Mouse (Mus musculus) adipocyte (in vitro differentiated cells): ENCODE measurements around the gene Stat4.
"Not testable (repeated sequence)": the region's sequence is repeated elsewhere in the genome, so short reads cannot be mapped to it uniquely, and the experiment has no call there.

Source experiments
- DNase-seq: peaks from one replicate; pipeline ENCODE4 v3.0.0-alpha.2; 2016; ENCODE audit warnings: low spot score

The Stat4 gene

DNA sequence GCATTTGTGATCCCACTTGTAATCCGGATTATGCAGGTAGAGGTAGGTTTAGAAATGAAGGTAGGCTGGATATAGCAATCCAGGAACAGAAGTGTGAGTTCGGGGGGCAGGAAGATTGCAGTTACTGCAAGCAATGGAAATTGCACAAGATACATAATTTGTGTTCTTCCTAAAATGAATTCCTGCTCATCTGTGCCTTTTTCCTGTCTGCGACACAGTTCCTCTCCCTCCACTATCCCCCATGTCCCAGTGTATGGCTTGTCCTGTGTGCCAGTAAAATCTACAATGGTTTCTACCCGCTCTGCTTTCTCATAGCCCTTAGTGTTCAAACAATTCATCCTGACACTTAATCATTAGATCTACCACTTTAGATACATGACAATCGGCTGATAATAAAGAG is 41.7 kb downstream of the Stat4 start:
- no peak for DNase-seq

GRCm38 (mm10) chr1:52034816-52035752 is 48.1 kb downstream of the Stat4 start:
- DNase-seq: no peak

DNA sequence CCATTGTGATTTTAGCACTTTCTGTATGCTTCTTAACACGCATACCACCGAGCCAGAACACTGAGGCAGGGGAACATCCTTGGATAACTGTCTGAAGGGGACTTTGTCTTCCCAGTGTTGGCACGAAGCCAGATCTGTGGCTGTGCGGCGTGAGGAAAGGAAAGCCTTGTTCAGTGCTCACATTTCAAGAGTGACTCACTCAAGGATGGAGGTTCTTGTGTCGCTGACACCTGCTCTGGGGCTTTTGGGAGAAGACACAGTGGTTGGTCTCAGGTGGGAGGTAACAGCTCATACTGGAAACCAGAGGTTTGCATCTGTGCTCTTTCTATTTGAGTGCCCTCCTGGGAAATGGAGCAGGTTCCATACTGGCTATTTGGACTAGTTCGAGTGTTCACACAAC is 52.2 kb downstream of the Stat4 start:
- DNase-seq: no peak

DNA sequence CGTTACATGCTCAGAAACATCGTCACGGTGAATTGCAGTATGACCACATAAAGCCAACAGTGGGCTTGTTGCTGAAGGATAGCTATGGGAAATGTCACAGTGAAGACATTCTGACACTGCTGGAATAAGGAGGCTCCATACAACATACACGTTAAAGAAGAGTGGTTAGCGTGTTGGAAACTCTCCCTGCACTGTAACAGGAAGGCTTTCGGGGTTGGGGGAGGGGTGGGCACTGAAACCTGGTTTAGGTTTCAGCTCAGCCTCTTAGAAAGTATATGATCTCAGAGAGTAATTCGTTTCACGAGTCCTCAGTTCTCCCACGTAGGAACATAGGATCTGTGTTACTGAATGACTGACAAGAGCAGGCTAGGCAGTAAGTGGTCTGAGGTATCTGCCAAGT is 52.7 kb downstream of the Stat4 start:
- no peak for DNase-seq

DNA sequence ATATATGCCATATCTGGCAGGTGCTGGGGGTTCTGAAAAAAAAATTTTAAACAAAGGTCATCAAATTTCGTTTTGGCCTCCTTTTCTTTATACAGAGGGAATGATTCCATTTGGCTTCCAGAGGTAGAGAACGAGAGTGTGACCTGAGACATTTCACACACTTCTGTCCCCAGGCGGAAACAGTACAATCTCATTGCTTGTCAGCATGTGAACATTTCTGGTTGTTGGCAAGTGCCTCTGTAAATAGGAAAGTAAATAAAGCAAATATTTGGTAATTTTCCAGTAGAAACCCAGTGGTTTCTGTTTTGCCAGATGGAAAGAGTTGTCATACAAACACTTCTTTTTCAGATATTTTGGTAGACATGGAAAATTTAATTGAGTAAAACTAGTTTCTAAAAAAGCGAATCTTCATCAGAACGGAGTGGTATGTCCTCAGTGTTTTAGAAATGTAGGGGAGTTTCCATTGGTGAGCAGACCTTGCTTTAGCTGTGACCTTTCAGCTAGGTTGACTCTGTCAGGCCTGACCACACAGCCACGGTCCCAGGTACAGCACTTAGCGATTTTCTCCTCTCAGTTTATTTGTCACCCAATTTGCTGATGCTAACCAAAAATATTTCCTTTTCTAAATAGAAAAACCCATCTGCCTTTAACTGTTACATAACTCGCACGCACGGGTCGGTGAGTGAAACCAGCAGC is 53.6 kb downstream of the Stat4 start:
- DNase-seq: peak; percentile 59

DNA sequence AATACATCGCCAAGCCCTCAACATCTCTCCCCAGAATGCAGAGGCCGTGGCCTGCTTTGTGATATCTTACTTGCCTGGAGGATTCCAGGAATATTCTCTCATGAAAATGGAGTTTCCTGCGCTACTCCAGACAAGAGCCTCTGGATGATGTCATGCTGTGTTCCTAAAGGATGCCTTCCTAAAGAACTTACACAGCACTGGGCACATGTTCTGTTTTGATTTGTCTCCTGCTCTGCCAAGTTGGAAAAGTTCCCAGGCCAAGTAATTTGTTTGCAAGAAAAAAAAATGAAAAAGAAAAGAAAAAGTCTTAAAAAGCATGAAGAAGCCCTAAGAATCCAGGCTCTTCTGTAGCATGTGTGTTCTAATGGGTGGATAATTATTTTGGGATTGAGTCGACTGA is 56.2 kb downstream of the Stat4 start:
- DNase-seq: peak; percentile 77

DNA sequence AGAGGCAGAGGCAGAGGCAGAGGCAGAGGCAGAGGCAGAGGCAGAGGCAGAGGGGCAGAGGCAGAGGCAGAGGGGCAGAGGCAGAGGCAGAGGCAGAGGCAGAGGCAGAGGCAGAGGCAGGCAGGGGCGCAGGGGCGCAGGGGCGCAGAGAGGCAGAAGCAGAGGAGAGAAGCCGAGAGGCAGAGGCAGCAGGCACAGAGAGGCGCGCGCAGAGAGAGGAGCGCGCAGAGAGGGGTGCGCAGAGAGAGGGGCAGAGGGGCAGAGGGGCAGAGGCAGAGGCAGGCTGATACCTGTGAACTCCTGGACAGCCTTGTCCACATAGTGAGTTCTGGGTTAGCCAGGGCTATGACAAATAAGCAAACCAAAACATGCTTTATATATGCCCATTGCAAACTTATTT is 59.9 kb downstream of the Stat4 start:
- DNase-seq: not testable (repeated sequence)

DNA sequence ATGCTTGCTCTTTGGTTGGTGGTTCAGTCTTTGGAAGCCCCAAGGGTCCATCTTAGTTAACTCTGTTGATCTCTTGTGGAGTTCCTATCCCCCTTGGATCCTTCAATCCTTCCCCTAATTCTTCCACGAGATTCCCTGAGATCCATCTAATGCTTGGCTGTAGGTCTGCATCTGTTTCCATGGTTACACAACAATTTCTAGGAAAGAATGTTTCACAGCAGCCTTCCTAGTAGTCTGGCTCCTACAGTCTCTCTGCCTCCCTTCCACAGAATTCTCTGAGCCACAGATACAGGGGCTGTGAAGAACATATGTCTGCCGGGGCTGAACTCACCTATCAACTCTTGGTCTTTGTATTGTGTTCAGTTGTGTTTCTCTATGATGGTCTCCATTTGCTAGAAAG is 61.8 kb downstream of the Stat4 start:
- no peak for DNase-seq

DNA sequence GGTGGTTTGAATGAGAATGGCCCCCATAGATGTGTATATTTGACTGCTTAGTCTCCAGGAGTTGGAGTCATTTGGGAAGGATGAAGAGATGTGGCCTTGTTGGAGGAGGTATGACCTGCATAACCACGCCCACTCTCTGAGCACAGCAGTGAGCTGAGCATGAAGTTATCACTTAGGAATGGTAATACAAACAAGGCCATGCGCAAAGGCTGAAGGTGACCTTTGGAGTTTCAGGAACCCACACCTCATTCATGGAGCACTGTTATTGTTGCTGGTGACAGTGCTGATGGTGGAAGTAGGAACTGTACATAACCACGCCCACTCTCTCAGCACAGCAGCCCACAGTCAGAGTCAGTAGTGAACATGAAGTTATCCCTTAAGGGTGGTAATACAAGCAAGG is 62.9 kb downstream of the Stat4 start:
- no peak for DNase-seq

DNA sequence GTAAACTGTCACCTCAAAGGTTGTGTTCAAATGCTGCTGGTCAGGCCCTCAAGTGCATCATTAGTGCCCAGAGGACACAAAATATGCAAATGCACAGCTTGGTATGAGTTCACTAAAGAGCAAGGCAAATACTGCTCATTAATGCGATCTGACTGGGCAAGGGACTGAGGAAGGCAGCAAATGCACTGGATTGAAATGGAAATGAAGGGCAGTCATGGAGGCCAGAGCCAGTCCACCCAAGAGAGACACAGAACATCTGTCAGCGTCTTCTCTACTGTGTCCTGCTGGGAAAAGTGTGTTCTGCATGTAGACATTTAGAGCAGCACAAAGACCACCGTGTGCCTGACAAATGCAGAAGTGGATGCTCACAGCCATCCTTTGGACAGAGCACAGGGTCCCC is 64.6 kb downstream of the Stat4 start:
- no peak for DNase-seq

GRCm38 (mm10) chr1:52052910-52053309 is 66.0 kb downstream of the Stat4 start:
- no peak for DNase-seq

DNA sequence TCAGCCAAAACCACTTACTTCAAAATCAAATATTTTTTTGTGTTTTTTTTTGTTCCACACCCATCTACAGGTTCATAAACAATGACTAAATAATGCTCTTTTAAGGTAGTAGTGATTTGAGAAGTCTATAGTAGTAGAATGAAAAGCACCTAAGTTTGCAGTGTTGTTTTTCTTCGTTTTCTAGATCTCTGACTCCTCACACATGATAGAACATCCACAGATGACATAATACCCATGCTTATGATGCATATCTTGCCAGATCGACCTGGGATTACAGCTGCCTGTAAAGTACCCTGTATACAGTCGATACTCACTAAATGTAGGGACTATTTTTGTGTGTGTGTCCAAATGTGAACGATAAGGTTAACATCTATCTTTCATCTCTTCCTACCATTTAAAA is 69.0 kb downstream of the Stat4 start:
- no peak for DNase-seq

GRCm38 (mm10) chr1:52057153-52057552 is 70.2 kb downstream of the Stat4 start:
- DNase-seq: no peak

GRCm38 (mm10) chr1:52066276-52066675 is 79.3 kb downstream of the Stat4 start:
- DNase-seq: no peak

GRCm38 (mm10) chr1:52066694-52067093 is 79.7 kb downstream of the Stat4 start:
- DNase-seq: no peak

GRCm38 (mm10) chr1:52079724-52080367 is 92.9 kb downstream of the Stat4 start:
- DNase-seq: no peak

GRCm38 (mm10) chr1:52080375-52080774 is 93.4 kb downstream of the Stat4 start:
- no peak for DNase-seq

DNA sequence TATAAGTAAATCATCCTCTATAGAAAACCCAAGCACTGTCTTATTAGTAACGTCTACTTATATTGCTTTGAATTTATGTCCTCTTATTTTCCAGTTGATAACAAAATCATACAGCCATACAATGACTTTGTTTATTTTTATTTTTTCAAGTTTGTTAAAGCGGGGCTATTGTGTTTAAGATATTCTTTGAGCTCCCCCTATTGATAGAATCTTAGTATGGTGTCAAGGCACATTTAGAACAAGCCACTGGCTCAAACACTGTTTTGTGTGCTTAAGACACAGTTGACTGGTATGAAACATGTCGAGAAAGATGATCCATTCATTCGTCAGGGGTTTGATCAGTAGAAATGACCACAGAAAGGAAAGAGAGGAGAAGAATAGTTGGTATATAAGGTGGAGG is 99.3 kb downstream of the Stat4 start:
- peak; percentile 52 for DNase-seq

DNA sequence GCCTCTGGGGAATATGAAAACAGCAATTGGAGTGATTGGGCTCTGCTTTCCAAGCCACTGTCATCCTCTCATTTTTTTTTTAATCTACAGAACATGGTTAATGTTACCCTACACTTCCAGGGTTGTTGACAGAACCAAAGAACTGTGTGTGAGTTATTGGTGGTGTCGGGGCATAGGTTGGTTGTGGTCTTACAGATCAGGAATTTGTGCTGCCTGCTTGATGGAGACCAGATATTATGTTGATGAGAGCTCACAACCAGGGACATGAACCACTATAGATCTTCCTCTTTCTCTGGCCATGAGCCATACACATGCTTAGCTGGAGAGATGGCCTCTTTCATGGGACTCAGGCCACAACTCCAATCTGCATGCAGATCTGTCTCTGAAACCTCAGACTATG is 100.2 kb downstream of the Stat4 start:
- DNase-seq: no peak

DNA sequence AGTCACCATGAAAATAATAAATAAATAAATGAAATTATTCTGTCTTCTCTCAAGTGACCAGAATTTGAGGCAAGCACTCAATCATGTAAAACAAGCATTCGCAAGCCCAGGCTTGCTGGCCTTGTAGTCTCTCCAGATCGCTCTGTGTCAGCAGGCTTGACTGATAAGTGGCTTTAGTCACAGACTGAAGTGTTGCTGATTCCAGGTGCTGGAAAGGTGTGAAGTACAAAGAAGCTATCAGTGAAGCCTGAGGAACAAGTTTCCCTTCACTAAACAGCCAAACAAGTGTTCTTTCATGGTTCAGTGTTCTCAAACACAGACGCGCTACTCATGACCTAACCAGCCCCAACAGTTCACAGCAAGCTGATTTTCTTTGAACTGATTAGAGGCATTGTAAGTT is 101.7 kb downstream of the Stat4 start:
- DNase-seq: no peak

DNA sequence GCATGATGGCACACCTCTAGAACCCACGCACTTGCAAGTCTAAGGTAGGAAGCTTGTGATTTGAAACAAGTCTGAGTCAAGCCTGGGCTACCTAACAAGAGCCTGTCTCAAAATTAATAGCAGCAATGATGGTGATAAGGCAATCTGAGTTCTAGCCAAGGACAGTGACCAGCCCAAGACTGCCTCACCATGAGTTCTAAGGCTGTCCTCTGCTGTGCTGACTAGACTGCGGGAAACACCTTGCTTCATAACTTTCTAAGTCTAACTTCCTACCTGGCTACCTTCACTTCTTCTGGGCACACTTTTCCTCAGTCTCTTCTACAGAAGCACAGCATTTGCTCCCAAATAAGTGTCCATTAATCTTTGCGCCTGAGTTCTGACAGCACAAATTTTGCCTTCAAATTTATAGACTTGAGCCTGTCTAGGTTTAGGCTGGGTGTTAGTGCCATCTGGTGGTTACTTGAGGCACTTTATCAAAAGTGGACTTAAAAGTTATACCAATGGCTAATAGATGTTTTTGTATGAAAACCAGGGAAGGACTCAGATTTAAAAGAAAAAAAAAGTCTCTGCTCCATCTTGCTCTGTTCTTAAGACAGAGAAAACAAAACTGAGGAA is 111.8 kb downstream of the Stat4 start:
- DNase-seq: peak; percentile 73

DNA sequence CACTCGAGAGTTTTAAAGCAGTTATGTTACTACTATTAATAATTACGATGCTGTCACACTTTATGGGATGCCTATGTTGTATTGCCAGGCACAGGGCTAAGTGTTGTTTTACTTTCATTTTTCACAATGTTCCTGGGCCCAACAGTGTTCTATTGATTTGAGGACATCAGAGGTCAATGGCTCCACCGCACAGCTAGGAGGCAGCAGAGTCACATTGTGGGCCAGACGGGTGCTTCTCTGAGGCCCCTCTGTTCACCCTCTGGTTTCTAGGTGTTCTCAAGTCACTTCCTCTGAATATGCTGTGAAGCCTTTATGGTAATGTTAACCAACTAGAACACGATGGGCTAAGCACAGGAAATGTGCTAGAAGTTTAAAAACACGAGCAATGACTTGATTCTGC is 113.5 kb downstream of the Stat4 start:
- DNase-seq: peak; percentile 34
